Mouse (Mus musculus): ENCODE results near the gene Cd300a. TPM values are rescaled to one million over a fixed set of nuclear protein-coding genes. Genes with fewer than 3 reads are reported as not detected.

Gene Cd300a
- under 1 TPM; 0.50 to 0.66 TPM for total RNA-seq (2021)
- long read RNA-seq, experiment 1, result 0 reads
- long read RNA-seq, experiment 2, result 0 reads

DNA sequence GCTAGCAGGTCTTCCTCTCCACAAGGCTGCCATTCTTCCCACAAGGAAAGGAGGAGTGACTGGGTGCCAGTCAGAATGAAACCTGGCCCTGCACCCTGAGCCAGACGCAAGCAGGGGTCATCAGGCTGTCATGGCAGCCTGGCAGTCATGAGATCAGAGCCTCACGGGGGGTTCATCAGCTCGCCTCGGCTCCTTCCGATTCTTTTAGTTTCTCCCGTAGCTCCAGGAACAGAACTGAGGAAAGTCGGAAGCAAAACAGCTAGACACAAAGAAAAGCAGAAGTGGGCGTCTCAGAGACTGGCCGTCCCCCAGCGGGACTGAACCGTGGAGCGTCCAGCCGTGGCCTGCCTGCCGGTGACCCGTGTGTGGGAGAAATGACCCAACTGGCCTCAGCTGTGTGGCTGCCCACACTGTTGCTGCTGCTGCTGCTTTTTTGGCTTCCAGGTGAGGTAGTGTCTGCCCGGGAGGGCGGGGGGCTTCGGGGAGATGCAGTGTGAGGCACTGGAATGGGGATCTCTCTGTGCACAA is at the start of gene Cd300a:
Gene Cd300a, plus strand, starts transcription at position 51 of the 528 bp plus-strand sequence.
- peak within 1 kb of the TSS; percentile 40 for H3K27ac ChIP-seq
- TF ChIP-seq CTCF (IDR thresholded peaks at IDR 0.05), result no peak
- DNase-seq, result no peak
- peak within 1 kb of the TSS; percentile 46 for H3K4me3 ChIP-seq
- intact Hi-C loops (cut with DNase I), result no loop called here

DNA sequence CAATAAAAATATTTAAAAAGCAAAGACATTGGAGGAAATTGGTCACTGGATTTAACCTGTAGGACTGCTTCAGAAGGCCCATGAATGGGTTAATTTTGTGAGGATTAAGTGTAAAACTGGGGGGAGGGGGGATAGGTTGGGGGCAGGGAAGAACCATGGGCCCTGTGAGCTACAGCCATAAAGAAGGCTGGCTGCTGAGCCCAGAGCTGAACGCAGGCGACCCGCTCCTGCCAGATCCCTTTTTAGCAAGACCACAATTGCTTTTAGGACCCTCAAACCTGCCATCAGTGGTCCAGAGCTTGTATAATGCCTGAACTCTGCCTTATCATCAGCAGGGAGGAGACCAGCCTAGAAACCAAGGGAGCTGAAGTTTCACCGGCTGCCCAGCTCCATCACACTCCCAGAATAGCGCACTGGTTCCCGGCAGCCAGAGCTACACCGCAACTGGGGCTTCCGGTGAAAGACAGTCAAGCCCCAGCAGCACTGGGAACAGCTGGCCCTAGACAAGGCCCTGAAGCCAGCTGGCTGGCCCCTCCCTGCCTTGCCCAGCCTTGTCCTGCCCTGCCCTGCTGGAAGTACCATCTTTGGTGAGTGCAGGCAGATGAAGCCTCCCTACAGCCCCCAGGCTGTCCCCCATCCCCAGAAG is 45.9 kb upstream of the Cd300a start:
- H3K4me3 ChIP-seq, result peak overlapping the region; percentile 54
- H3K27ac ChIP-seq, result peak overlapping the region; percentile 96
- TF ChIP-seq CTCF (IDR thresholded peaks at IDR 0.05), result no peak
- DNase-seq, result peak; percentile 93
- intact Hi-C loops (cut with DNase I), result no loop called here

DNA sequence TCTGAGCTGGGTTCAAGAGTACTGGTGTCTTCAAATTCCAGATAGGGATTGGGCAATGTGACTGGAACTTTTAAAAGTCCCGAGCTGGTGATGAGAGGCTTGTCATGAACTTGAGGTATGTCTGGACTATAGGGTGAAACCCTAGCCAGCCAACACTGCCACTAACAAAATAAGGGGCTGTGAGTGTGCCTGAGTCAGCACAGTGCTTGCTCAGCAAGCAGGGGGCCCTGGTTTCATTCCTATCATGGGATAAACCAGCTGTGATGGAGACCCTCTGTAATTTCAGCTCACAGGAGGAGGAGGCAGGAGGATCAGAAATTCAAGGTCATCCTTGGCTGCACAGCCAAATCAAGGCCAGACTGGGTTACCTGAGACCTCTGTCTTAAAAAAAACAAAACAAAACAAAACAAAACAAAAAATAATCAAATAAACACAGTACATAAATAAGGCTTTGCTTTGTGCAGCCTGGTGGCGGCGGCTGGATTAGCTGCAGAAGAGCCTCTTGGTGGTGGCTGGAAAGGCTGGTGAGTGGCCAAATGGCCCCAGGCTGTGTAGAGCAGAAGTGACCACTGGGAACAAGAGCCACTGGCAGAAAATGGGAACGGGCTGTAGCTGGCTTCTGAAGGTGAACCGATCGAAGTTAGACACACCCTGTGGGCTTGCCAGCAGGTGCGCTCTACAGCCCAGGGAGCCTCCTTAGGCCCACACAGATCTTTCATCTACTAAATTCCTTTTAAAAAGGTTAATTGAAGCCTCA is 45.2 kb upstream of the Cd300a start:
- intact Hi-C loops (cut with DNase I), result no loop called here
- H3K4me3 ChIP-seq, result no peak overlapping the region
- TF ChIP-seq CTCF (IDR thresholded peaks at IDR 0.05), result no peak
- no peak for DNase-seq
- peak overlapping the region; percentile 96 for H3K27ac ChIP-seq

DNA sequence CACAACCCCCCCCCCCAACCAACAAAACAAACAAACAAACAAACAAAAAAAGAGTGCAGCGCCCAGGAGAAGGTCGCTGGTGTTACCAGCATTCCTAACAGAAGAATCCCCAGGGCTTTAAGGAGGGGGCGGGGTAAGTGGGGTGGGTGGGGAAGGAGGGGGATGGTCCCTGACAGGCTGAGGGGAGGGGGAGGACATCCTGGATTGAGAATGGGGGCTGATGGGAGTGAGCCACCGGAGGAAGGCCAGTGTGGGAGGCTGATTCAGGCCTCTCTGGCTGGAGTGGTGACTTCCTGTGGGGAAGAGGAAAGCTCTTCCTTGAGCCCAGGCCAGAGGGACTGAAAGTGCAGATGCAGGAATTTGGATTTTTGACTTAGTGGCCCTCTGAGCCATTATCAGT is 43.5 kb upstream of the Cd300a start:
- intact Hi-C loops (cut with DNase I), result no loop called here

DNA sequence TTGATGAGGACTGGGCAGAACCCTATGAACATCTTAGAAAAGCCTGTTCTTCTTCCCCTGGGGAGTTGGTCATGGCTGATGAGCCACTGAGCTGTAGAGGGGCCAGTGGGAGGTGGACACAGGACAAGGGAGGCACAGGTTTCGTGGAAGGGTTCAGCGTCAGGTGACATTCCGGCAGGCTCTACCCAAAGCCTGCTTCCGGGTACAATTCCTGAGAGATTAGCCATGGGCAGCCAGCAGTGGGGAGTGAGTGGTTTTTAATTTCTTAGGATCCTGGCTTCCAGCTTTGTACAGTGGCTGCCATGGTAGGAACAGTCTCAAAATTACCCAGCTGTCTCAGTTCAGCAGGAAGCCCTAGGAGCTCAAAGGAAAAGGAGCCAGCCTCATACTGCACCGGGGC is 42.8 kb upstream of the Cd300a start:
- no peak for TF ChIP-seq CTCF (IDR thresholded peaks at IDR 0.05)
- H3K27ac ChIP-seq, result 0 out of 2 replicates have a peak overlapping the region, but pooled peaks have one; percentile 3
- no peak for DNase-seq
- intact Hi-C loops (cut with DNase I), result no loop called here
- H3K4me3 ChIP-seq, result no peak overlapping the region

More for the DNA sequence above, 43.5 kb upstream of the Cd300a start:
- Histone ChIP-seq H3K27ac (0 out of 2 replicates have a peak overlapping the region, but pooled peaks have one; percentile 3), H3K4me3 (no peak overlapping the region)
- no peak for TF ChIP-seq CTCF (IDR thresholded peaks at IDR 0.05)
- no peak for DNase-seq

DNA sequence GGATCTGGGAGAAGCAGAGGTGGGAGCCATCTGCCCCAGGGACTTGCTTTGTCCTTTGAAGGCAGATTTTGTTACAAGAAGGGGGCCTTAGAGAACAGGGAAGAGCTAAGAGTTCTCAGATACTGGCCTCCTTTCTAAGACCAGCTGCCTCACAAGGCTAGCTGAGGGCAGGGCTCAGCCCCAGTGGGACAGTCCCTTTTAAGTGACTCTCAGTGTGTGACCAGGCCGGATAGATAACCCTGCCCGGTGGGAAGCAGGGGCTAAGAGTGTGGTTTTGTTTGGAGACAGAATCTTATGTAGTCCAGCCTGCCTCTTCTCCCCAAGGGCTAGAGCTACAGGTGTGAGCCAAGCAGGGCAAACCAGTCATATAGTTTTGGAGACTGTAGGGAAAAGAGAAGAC is 40.3 kb upstream of the Cd300a start:
- no peak for TF ChIP-seq CTCF (IDR thresholded peaks at IDR 0.05)
- no peak for DNase-seq
- peak overlapping the region; percentile 98 for H3K27ac ChIP-seq
- H3K4me3 ChIP-seq, result no peak overlapping the region
- intact Hi-C loops (cut with DNase I), result no loop called here

GRCm38 (mm10) chr11:114850066-114850451 is 39.8 kb upstream of the Cd300a start:
- intact Hi-C loops (cut with DNase I), result no loop called here
- peak overlapping the region; percentile 98 for H3K27ac ChIP-seq
- no peak for DNase-seq
- no peak for TF ChIP-seq CTCF (IDR thresholded peaks at IDR 0.05)
- H3K4me3 ChIP-seq, result peak overlapping the region; percentile 95

DNA sequence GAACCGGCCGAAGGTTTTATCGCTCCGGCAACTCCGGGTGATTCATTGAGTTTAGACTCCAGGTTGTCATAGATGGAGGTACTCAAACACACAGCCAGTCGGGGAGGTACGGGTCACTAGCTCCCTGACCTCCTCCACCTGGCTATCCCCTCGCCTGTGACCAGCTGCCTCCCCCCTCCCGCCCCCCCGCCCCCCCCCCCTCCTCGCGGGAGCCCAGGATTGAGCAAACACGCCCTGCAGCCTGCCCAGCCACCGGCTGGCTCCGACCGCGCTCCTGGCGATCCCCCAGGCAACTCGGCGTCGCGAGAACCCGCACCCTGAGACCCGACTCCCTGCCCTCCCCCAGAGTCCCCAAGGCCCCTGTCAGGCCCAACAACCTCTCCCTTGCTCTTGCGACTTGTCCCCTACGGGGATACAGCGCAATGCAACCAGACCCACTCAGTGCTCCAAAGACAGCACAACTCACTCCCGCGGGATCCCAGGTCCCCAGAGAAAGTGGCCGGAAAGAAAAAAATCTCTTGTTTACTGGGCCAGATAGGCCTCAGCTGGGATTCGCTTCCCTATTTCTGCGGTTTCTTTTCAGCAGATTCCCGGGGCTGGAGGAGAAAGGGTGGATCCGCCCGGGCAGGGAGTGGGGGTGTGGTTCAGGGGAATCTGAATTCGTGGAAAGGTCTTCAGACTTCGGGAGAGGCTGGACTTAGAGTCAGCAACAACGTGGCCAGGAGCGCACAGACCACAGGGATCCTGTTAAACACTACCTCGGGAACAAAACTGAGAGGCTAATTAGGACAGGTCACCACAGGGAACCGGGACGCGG is 39.2 kb upstream of the Cd300a start, which contains the start of gene Gprc5c:
Gene Gprc5c, plus strand, starts transcription at position 701 of the 817 bp plus-strand sequence.
- intact Hi-C loops (cut with DNase I), result no loop called here
- no peak for TF ChIP-seq CTCF (IDR thresholded peaks at IDR 0.05)
- H3K27ac ChIP-seq, result peak within 1 kb of the TSS; percentile 98
- peak within 1 kb of the TSS; percentile 95 for H3K4me3 ChIP-seq
- DNase-seq, result peak; percentile 91

GRCm38 (mm10) chr11:114851269-114851607 is 38.6 kb upstream of the Cd300a start:
- Histone ChIP-seq H3K27ac (peak overlapping the region; percentile 98), H3K4me3 (peak overlapping the region; percentile 95)
- no peak for TF ChIP-seq CTCF (IDR thresholded peaks at IDR 0.05)
- intact Hi-C loops (cut with DNase I), result no loop called here
- no peak for DNase-seq

- intact Hi-C loops (cut with DNase I), result no loop called here
- DNase-seq, result peak; percentile 87
- Histone ChIP-seq H3K27ac (peak overlapping the region; percentile 98), H3K4me3 (peak overlapping the region; percentile 95)
- TF ChIP-seq CTCF (IDR thresholded peaks at IDR 0.05), result no peak
These were observed 38.1 kb upstream of the Cd300a start for GRCm38 (mm10) chr11:114851608-114852310.

DNA sequence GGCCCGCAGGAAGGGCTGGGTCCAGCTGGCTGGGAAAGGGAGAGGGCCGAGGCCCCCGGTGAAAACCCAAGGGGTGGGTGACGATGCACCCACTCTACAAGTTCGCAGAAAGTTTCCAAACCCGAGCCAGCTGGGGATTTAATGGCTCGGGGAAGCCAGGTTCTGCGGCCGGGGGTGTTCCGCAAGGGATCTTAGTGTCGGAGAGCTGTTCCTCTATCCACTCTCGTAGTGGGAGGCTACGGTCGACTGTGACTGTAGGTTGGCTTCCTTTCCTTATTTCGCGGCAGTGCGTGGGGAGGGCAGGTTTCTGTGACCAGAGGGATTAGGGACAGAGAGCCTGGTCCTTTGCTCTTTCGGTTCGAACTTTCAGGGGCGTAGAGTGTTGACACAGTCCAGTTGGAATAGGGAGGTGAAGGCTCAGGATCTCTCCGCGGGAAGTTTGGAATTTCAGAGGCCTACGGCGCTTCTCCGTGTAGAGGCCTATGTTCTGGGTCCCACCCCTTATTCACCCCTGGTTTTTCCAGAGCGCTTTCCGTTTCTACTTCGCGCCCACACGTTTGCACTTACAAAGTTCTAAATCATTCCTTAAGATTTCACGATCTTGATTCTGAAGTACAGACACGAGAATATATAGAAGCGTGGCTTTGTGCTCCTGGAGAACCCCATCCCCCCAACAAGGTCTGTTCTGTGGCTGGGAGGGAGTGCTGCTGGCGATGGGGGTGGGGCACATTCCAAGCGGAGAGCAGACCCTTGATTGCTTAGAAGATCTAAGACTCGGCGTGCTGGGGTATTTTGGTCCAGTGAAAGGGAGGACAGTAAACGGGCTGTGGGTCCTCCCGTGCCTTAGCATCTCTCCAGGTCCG is 37.3 kb upstream of the Cd300a start:
- intact Hi-C loops (cut with DNase I), result no loop called here
- no peak for DNase-seq
- no peak for TF ChIP-seq CTCF (IDR thresholded peaks at IDR 0.05)
- Histone ChIP-seq H3K27ac (peak overlapping the region; percentile 98), H3K4me3 (peak overlapping the region; percentile 95)
